Mouse (Mus musculus): ENCODE data around the gene Slamf6. TPM values are rescaled to one million over a fixed set of nuclear protein-coding genes. Genes with fewer than 3 reads are reported as not detected.
"Not testable (repeated sequence)": the region's sequence is repeated elsewhere in the genome, so short reads cannot be mapped to it uniquely, and the experiment has no call there.

The Slamf6 gene
- polyA plus RNA-seq, 1 experiment from 2014 or later: 0.23 TPM

GRCm38 (mm10) chr1:171969221-171969620 is 51.9 kb downstream of the Slamf6 start:
- Histone ChIP-seq H3K4me3 (ENCODE audit: low read depth, low read length) (no peak overlapping the region), H3K36me3 (ENCODE audit: control insufficient read depth, insufficient read depth, low read length) (no peaks in the 10 kb centered on the region), H3K27me3 (ENCODE audit: control insufficient read depth, insufficient read depth, low read length) (no peaks in the 10 kb centered on the region), H3K4me2 (ENCODE audit: low read depth) (no peak overlapping the region), H3K9me3 (ENCODE audit: control insufficient read depth, low read length) (no peaks in the 10 kb centered on the region), H3K9ac (ENCODE audit: low read length) (no peak overlapping the region), H3K4me1 (ENCODE audit: control insufficient read depth, insufficient read depth, low read length) (peaks cover 6% of the 10 kb centered on the region; the same call in 1 of the 2 replicates), H3K27ac (ENCODE audit: low read depth, low read length) (no peak overlapping the region)
- 84% methylated on average over 6 of the region's 6 CpGs for WGBS
- no peak for ATAC-seq (ENCODE audit: insufficient read depth, low FRiP score, low TSS enrichment)
- DNase-seq (ENCODE audit: low spot score): no peak

GRCm38 (mm10) chr1:171970854-171971586 is 53.7 kb downstream of the Slamf6 start:
- H3K4me2 ChIP-seq (ENCODE audit: low read depth): no peak overlapping the region
- no peaks in the 10 kb centered on the region for H3K36me3 ChIP-seq (ENCODE audit: control insufficient read depth, insufficient read depth, low read length)
- no peak overlapping the region for H3K9ac ChIP-seq (ENCODE audit: low read length)
- WGBS: 31% methylated on average over 10 of the region's 10 CpGs
- ATAC-seq (ENCODE audit: insufficient read depth, low FRiP score, low TSS enrichment): peak; percentile 90
- H3K9me3 ChIP-seq (ENCODE audit: control insufficient read depth, low read length): no peaks in the 10 kb centered on the region
- peaks cover 6% of the 10 kb centered on the region; the same call in 1 of the 2 replicates for H3K4me1 ChIP-seq (ENCODE audit: control insufficient read depth, insufficient read depth, low read length)
- H3K4me3 ChIP-seq (ENCODE audit: low read depth, low read length): no peak overlapping the region
- peak; percentile 65 for DNase-seq (ENCODE audit: low spot score)
- no peaks in the 10 kb centered on the region for H3K27me3 ChIP-seq (ENCODE audit: control insufficient read depth, insufficient read depth, low read length)
- H3K27ac ChIP-seq (ENCODE audit: low read depth, low read length): peak overlapping the region; percentile 76

DNA sequence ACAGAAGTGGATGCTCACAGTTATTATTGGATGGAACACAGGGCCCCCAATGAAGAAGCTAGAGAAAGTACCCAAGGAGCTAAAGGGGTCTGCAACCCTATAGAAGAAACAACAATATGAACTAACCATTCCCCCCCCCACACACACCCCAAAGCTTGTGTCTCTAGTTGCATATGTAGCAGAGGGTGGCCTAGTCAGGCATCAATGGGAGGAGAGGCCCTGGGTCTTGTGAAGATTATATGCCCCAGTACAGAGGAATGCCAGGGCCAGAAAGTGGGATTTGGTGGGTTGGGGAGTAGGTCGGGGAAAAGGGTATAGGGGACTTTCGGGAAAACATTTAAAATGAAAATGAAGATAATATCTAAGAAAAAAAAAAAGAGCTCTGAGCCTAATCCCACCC is 57.0 kb downstream of the Slamf6 start:
- H3K4me1 ChIP-seq (ENCODE audit: control insufficient read depth, insufficient read depth, low read length); H3K27ac ChIP-seq (ENCODE audit: low read depth, low read length); H3K4me2 ChIP-seq (ENCODE audit: low read depth); H3K36me3 ChIP-seq (ENCODE audit: control insufficient read depth, insufficient read depth, low read length); ATAC-seq (ENCODE audit: insufficient read depth, low FRiP score, low TSS enrichment); H3K4me3 ChIP-seq (ENCODE audit: low read depth, low read length); H3K27me3 ChIP-seq (ENCODE audit: control insufficient read depth, insufficient read depth, low read length); H3K9me3 ChIP-seq (ENCODE audit: control insufficient read depth, low read length); H3K9ac ChIP-seq (ENCODE audit: low read length); DNase-seq (ENCODE audit: low spot score): not testable (repeated sequence)
- 98% methylated on average over 2 of the region's 2 CpGs for WGBS

GRCm38 (mm10) chr1:171975377-171975776 is 58.1 kb downstream of the Slamf6 start:
- Histone ChIP-seq H3K4me1 (ENCODE audit: control insufficient read depth, insufficient read depth, low read length) (peaks cover 4% of the 10 kb centered on the region; the same call in 1 of the 2 replicates), H3K27me3 (ENCODE audit: control insufficient read depth, insufficient read depth, low read length) (no peaks in the 10 kb centered on the region), H3K4me2 (ENCODE audit: low read depth) (no peak overlapping the region), H3K27ac (ENCODE audit: low read depth, low read length) (no peak overlapping the region), H3K9ac (ENCODE audit: low read length) (no peak overlapping the region), H3K9me3 (ENCODE audit: control insufficient read depth, low read length) (no peaks in the 10 kb centered on the region), H3K36me3 (ENCODE audit: control insufficient read depth, insufficient read depth, low read length) (no peaks in the 10 kb centered on the region), H3K4me3 (ENCODE audit: low read depth, low read length) (no peak overlapping the region)
- DNase-seq (ENCODE audit: low spot score): no peak
- 91% methylated on average over 9 of the region's 9 CpGs for WGBS
- ATAC-seq (ENCODE audit: insufficient read depth, low FRiP score, low TSS enrichment): no peak

DNA sequence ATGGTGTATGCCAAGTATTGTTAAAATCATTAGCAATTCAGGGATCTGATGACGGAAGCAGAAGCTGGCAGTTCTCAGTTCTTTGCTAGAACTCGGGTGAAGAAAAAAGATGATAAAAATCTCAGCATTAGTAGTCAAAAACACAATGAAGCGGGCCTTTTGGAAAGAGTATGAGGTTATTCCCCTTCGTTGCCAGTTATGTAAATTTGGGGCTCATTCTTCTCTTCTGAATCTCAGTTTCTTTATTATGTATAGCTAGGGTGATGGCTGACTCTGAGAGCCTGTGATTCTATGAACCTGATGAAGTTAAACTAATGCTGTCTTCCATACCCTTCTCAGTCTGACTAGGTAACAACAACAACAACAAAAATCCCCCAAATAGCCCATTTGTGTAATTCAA is 58.5 kb downstream of the Slamf6 start:
- Histone ChIP-seq H3K36me3 (ENCODE audit: control insufficient read depth, insufficient read depth, low read length) (no peaks in the 10 kb centered on the region), H3K27me3 (ENCODE audit: control insufficient read depth, insufficient read depth, low read length) (no peaks in the 10 kb centered on the region), H3K27ac (ENCODE audit: low read depth, low read length) (no peak overlapping the region), H3K4me1 (ENCODE audit: control insufficient read depth, insufficient read depth, low read length) (no peaks in the 10 kb centered on the region), H3K9me3 (ENCODE audit: control insufficient read depth, low read length) (no peaks in the 10 kb centered on the region), H3K4me2 (ENCODE audit: low read depth) (no peak overlapping the region), H3K9ac (ENCODE audit: low read length) (no peak overlapping the region), H3K4me3 (ENCODE audit: low read depth, low read length) (no peak overlapping the region)
- no peak for DNase-seq (ENCODE audit: low spot score)
- no peak for ATAC-seq (ENCODE audit: insufficient read depth, low FRiP score, low TSS enrichment)
- 87% methylated on average over 4 of the region's 4 CpGs for WGBS

- H3K27ac ChIP-seq (ENCODE audit: low read depth, low read length): no peak overlapping the region
- H3K27me3 ChIP-seq (ENCODE audit: control insufficient read depth, insufficient read depth, low read length): no peaks in the 10 kb centered on the region
- 91% methylated on average over 14 of the region's 14 CpGs for WGBS
- DNase-seq (ENCODE audit: low spot score) (no peak), ATAC-seq (ENCODE audit: insufficient read depth, low FRiP score, low TSS enrichment) (no peak)
- no peaks in the 10 kb centered on the region for H3K36me3 ChIP-seq (ENCODE audit: control insufficient read depth, insufficient read depth, low read length)
- H3K4me3 ChIP-seq (ENCODE audit: low read depth, low read length): no peak overlapping the region
- H3K9ac ChIP-seq (ENCODE audit: low read length): no peak overlapping the region
- H3K4me1 ChIP-seq (ENCODE audit: control insufficient read depth, insufficient read depth, low read length): no peaks in the 10 kb centered on the region
- H3K4me2 ChIP-seq (ENCODE audit: low read depth): no peak overlapping the region
- H3K9me3 ChIP-seq (ENCODE audit: control insufficient read depth, low read length): no peaks in the 10 kb centered on the region
These were observed 59.7 kb downstream of the Slamf6 start for GRCm38 (mm10) chr1:171976826-171977539.

- H3K27ac ChIP-seq (ENCODE audit: low read depth, low read length): no peak overlapping the region
- H3K4me2 ChIP-seq (ENCODE audit: low read depth): no peak overlapping the region
- 95% methylated on average over 2 of the region's 2 CpGs for WGBS
- H3K4me3 ChIP-seq (ENCODE audit: low read depth, low read length): no peak overlapping the region
- DNase-seq (ENCODE audit: low spot score) (no peak), ATAC-seq (ENCODE audit: insufficient read depth, low FRiP score, low TSS enrichment) (no peak)
- no peaks in the 10 kb centered on the region for H3K4me1 ChIP-seq (ENCODE audit: control insufficient read depth, insufficient read depth, low read length)
- no peak overlapping the region for H3K9ac ChIP-seq (ENCODE audit: low read length)
- no peaks in the 10 kb centered on the region for H3K27me3 ChIP-seq (ENCODE audit: control insufficient read depth, insufficient read depth, low read length)
- no peaks in the 10 kb centered on the region for H3K9me3 ChIP-seq (ENCODE audit: control insufficient read depth, low read length)
- no peaks in the 10 kb centered on the region for H3K36me3 ChIP-seq (ENCODE audit: control insufficient read depth, insufficient read depth, low read length)
These were observed 60.6 kb downstream of the Slamf6 start for GRCm38 (mm10) chr1:171977891-171978290.

DNA sequence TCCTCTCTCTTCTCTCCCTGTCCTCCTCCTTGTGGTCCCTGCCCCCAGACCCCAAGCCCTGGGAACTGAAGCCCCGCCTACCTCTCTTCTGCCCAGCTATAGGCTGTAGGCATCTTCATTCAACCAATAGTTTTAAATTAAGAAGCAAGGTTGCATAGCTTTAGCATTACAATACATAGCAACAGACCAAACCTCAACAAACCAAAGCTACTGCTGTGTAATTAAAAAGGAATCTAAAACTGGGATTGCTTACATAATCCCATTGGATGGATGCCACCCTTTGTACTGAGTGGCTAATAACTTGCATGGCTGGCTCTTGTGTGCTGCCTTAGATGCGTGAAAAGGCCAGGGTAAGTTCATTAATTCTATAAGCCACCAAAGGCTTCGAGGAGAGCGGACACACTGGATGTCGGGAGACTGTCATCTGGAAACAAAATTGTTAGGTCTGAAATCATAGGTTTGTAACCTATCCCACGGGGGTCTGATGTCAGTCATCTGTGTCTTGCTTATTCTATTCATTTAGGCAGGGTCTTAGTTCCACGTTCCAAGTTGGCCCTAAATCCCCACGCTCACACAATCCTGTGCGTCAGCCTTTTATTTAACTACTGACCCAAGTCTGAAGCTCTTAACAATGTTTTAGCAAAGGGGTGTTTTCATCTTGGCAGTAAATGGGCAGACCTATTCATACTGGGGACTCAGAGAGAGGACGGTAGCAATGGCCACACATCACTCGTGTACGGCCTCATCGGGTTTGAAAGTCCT is 62.8 kb downstream of the Slamf6 start:
- Histone ChIP-seq H3K4me1 (ENCODE audit: control insufficient read depth, insufficient read depth, low read length) (no peaks in the 10 kb centered on the region), H3K27ac (ENCODE audit: low read depth, low read length) (no peak overlapping the region), H3K4me3 (ENCODE audit: low read depth, low read length) (no peak overlapping the region), H3K9ac (ENCODE audit: low read length) (no peak overlapping the region), H3K27me3 (ENCODE audit: control insufficient read depth, insufficient read depth, low read length) (no peaks in the 10 kb centered on the region), H3K36me3 (ENCODE audit: control insufficient read depth, insufficient read depth, low read length) (no peaks in the 10 kb centered on the region), H3K9me3 (ENCODE audit: control insufficient read depth, low read length) (no peaks in the 10 kb centered on the region), H3K4me2 (ENCODE audit: low read depth) (no peak overlapping the region)
- ATAC-seq (ENCODE audit: insufficient read depth, low FRiP score, low TSS enrichment) (no peak), DNase-seq (ENCODE audit: low spot score) (no peak)
- 91% methylated on average over 13 of the region's 13 CpGs for WGBS
